Mouse (Mus musculus): ENCODE data around the gene Setd3. TPM values are rescaled to one million over a fixed set of nuclear protein-coding genes. Genes with fewer than 3 reads are reported as not detected.
A peak's percentile ranks its signal among the peaks of the same experiment; 100 is the strongest.

The Setd3 gene
- polyA plus RNA-seq, 2 experiments = 26.8 to 43.4 TPM

DNA sequence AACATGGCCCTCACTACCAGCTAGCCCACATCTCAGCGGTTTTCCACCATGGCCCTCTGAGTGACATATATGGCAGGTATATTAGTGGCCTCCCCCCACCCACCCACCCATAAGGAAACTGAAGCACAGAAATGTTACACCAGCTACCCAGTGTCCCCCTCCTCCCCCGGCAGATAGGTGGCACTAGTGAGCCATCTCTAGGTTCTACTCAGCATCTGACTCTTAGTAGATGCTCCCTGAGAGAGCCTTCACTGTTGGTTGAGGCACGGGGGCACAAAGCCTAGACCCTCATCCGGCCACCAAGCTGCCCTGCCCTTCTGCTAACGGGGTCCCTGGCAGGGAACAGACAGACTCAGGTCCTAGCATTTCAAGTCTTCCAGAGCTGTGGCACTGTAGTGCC is 38.5 kb upstream of the Setd3 start:
- Histone ChIP-seq H3K27ac (no peak overlapping the region), H3K27me3 (ENCODE audit: control insufficient read depth, insufficient read depth, low read length) (no peaks in the 10 kb centered on the region), H3K36me3 (replicated peaks; ENCODE audit: control insufficient read depth, insufficient read depth, low read depth) (no peaks in the 10 kb centered on the region), H3K4me3 (ENCODE audit: insufficient read depth in 1 of 2, low read depth in 2 of 2, low read length in 2 of 2) (no peak overlapping the region), H3K4me2 (ENCODE audit: low read depth) (no peak overlapping the region), H3K4me1 (replicated peaks; ENCODE audit: control insufficient read depth in 2 of 2, insufficient read depth in 2 of 2, low read length in 1 of 2) (no peaks in the 10 kb centered on the region), H3K9ac (replicated peaks) (no peak overlapping the region), H3K9me3 (ENCODE audit: control insufficient read depth, low read length) (no peaks in the 10 kb centered on the region)
- ATAC-seq (ENCODE audit: insufficient read depth) (peak; percentile 16; the same call in 1 of the 2 replicates), DNase-seq (ENCODE audit: low read depth in 3 of 3, low spot score in 3 of 3) (no peak)
- TF ChIP-seq EP300 (IDR thresholded peaks at IDR 0.05; ENCODE audit: low read depth) = no peak
- TF ChIP-seq CTCF (IDR thresholded peaks at IDR 0.05; ENCODE audit: low read depth) = peak; percentile 71
- WGBS (ENCODE audit: insufficient replicate concordance) = 36% methylated on average over 5 of the region's 5 CpGs

DNA sequence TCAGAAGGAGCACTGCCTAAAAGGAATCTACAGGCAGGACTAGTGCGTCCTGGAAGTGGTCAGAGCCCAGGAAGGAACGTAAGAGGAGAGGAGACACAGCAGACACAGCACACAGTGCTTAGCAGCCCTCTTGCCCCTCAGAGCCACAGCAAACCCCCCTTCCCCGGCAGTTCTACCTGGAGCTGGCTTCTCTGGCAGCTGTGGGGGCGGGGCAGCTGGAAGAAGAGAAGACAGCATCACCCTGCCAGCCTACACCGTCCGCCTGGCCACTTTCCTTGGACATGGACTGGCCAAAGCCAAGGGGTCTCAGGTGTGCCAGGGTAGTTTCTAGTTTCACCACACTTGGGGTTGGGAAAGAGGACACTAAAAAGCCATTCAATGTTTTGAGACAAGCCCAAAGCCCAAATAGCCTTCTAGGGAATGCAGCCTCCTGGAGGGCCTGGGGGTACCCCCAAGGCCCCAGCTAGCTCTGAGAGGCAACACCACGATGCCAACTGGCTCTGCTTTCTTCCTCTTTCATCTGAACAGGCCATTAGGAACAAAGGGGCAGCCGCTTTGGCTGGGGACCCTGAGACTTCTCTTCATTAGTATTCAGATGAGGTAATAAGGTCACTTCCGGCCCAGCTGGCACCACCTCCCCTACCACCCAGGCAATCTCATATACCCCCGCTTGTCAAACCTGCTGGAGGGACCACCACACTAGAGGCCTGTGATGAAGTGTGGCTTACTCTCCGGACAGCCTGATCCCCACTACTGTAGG is 37.7 kb upstream of the Setd3 start:
- Histone ChIP-seq H3K27me3 (ENCODE audit: control insufficient read depth, insufficient read depth, low read length) (no peaks in the 10 kb centered on the region), H3K27ac (no peak overlapping the region), H3K4me3 (ENCODE audit: insufficient read depth in 1 of 2, low read depth in 2 of 2, low read length in 2 of 2) (no peak overlapping the region), H3K36me3 (replicated peaks; ENCODE audit: control insufficient read depth, insufficient read depth, low read depth) (no peaks in the 10 kb centered on the region), H3K9ac (replicated peaks) (no peak overlapping the region), H3K4me1 (replicated peaks; ENCODE audit: control insufficient read depth in 2 of 2, insufficient read depth in 2 of 2, low read length in 1 of 2) (no peaks in the 10 kb centered on the region), H3K4me2 (ENCODE audit: low read depth) (no peak overlapping the region), H3K9me3 (ENCODE audit: control insufficient read depth, low read length) (no peaks in the 10 kb centered on the region)
- ATAC-seq (ENCODE audit: insufficient read depth) = no peak
- no peak for TF ChIP-seq EP300 (IDR thresholded peaks at IDR 0.05; ENCODE audit: low read depth)
- no peak for TF ChIP-seq CTCF (IDR thresholded peaks at IDR 0.05; ENCODE audit: low read depth)
- WGBS (ENCODE audit: insufficient replicate concordance) = 70% methylated on average over 11 of the region's 11 CpGs
- DNase-seq (ENCODE audit: low read depth in 3 of 3, low spot score in 3 of 3) = no peak

DNA sequence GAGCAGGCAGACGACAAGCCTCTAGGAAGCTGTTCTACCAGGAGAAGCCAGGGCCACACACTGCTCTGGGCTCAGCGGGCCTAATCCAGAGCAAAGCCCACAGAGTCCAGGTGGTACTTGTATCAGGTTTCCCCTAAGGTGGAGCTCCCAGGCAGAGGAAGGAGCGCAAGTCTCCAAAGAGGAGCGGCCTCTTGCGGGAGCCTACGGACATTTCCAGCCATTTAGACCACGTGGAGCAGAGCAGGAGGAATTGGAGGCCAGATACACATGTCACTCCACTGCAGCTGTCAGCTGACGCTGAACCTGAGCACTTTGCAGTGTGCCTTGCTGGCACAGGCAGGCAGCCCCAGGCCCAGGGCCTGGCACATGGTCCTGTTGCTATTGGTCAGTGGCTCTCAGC is 36.0 kb upstream of the Setd3 start:
- Histone ChIP-seq H3K4me1 (replicated peaks; ENCODE audit: control insufficient read depth in 2 of 2, insufficient read depth in 2 of 2, low read length in 1 of 2) (no peaks in the 10 kb centered on the region), H3K27ac (no peak overlapping the region), H3K4me3 (ENCODE audit: insufficient read depth in 1 of 2, low read depth in 2 of 2, low read length in 2 of 2) (no peak overlapping the region), H3K9me3 (ENCODE audit: control insufficient read depth, low read length) (no peaks in the 10 kb centered on the region), H3K36me3 (replicated peaks; ENCODE audit: control insufficient read depth, insufficient read depth, low read depth) (no peaks in the 10 kb centered on the region), H3K9ac (replicated peaks) (no peak overlapping the region), H3K4me2 (ENCODE audit: low read depth) (no peak overlapping the region), H3K27me3 (ENCODE audit: control insufficient read depth, insufficient read depth, low read length) (no peaks in the 10 kb centered on the region)
- WGBS (ENCODE audit: insufficient replicate concordance) = 65% methylated on average over 8 of the region's 8 CpGs
- ATAC-seq (ENCODE audit: insufficient read depth) = no peak
- TF ChIP-seq EP300 (IDR thresholded peaks at IDR 0.05; ENCODE audit: low read depth) (no peak), CTCF (IDR thresholded peaks at IDR 0.05; ENCODE audit: low read depth) (no peak)
- DNase-seq (ENCODE audit: low read depth in 3 of 3, low spot score in 3 of 3) = no peak

DNA sequence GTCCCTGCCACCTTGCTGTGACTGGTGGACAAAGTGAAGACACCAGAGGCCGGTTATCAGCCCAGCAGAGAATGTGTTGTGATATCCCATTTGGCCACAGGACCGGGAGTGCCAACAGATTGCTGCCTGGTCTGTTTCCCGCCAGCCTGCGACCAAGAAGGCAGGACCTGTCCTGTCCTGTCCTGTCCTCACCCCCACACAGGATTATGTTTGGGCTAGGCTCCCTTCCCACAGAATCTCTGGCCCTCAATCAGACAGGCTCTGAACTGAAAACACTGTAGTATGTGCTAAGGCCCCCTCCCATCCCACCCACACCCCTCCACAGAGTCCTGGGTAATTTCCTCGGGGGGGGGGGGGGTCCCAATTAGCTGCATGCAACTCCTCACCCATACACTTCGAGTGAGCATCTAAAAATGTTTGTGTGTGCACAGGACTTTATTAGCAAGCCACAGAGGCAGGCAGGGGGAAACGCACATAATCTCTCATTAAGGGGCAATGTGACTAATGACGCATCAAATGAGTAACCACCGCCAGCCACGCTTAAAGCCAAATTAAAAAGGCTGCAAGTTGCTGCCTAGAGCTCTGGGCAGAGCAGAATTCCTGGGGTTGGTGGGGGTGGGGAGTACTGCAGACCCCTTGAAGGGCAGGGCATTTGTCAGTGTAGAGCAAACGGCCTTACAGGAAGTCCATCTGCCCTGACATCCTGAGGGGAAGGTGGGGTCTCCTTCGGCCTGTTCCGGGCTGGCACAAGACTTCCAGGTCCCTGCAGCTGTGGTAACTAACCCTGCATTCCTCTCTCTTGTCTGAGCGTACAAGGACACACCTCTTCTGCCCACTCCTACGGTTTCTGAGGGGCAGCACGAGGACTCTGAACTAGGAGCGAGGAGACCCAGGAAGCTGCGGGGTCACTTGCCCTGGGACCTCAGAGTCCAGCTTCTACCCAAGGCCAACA is 34.3 kb upstream of the Setd3 start:
- Histone ChIP-seq H3K36me3 (replicated peaks; ENCODE audit: control insufficient read depth, insufficient read depth, low read depth) (no peaks in the 10 kb centered on the region), H3K4me2 (ENCODE audit: low read depth) (no peak overlapping the region), H3K4me1 (replicated peaks; ENCODE audit: control insufficient read depth in 2 of 2, insufficient read depth in 2 of 2, low read length in 1 of 2) (no peaks in the 10 kb centered on the region), H3K4me3 (ENCODE audit: insufficient read depth in 1 of 2, low read depth in 2 of 2, low read length in 2 of 2) (no peak overlapping the region), H3K9ac (replicated peaks) (no peak overlapping the region), H3K27ac (no peak overlapping the region), H3K27me3 (ENCODE audit: control insufficient read depth, insufficient read depth, low read length) (no peaks in the 10 kb centered on the region), H3K9me3 (ENCODE audit: control insufficient read depth, low read length) (no peaks in the 10 kb centered on the region)
- ATAC-seq (ENCODE audit: insufficient read depth) = no peak
- WGBS (ENCODE audit: insufficient replicate concordance) = 36% methylated on average over 18 of the region's 18 CpGs
- TF ChIP-seq EP300 (IDR thresholded peaks at IDR 0.05; ENCODE audit: low read depth) = no peak
- no peak for TF ChIP-seq CTCF (IDR thresholded peaks at IDR 0.05; ENCODE audit: low read depth)
- no peak for DNase-seq (ENCODE audit: low read depth in 3 of 3, low spot score in 3 of 3)

GRCm38 (mm10) chr12:108212476-108212875 is 33.4 kb upstream of the Setd3 start:
- ATAC-seq (ENCODE audit: insufficient read depth) = no peak
- 57% methylated on average over 6 of the region's 6 CpGs for WGBS (ENCODE audit: insufficient replicate concordance)

More at GRCm38 (mm10) chr12:108212476-108212875, 33.4 kb upstream of the Setd3 start:
- no peak for TF ChIP-seq CTCF (IDR thresholded peaks at IDR 0.05; ENCODE audit: low read depth)
- no peak for TF ChIP-seq EP300 (IDR thresholded peaks at IDR 0.05; ENCODE audit: low read depth)
- Histone ChIP-seq H3K4me3 (ENCODE audit: insufficient read depth in 1 of 2, low read depth in 2 of 2, low read length in 2 of 2) (no peak overlapping the region), H3K9ac (replicated peaks) (no peak overlapping the region), H3K27me3 (ENCODE audit: control insufficient read depth, insufficient read depth, low read length) (no peaks in the 10 kb centered on the region), H3K4me2 (ENCODE audit: low read depth) (no peak overlapping the region), H3K4me1 (replicated peaks; ENCODE audit: control insufficient read depth in 2 of 2, insufficient read depth in 2 of 2, low read length in 1 of 2) (no peaks in the 10 kb centered on the region), H3K36me3 (replicated peaks; ENCODE audit: control insufficient read depth, insufficient read depth, low read depth) (no peaks in the 10 kb centered on the region), H3K27ac (no peak overlapping the region), H3K9me3 (ENCODE audit: control insufficient read depth, low read length) (no peaks in the 10 kb centered on the region)
- no peak for DNase-seq (ENCODE audit: low read depth in 3 of 3, low spot score in 3 of 3)
